Mouse (Mus musculus): ENCODE measurements around the gene Elmod3. TPM values are rescaled to one million over a fixed set of nuclear protein-coding genes. Genes with fewer than 3 reads are reported as not detected.

Elmod3 gene
- polyA plus RNA-seq (2015; fragmentation: Nextera tagmentation; extraction: Ambion mirVana) = 15.3 and 16.7 TPM in 2 replicates

DNA sequence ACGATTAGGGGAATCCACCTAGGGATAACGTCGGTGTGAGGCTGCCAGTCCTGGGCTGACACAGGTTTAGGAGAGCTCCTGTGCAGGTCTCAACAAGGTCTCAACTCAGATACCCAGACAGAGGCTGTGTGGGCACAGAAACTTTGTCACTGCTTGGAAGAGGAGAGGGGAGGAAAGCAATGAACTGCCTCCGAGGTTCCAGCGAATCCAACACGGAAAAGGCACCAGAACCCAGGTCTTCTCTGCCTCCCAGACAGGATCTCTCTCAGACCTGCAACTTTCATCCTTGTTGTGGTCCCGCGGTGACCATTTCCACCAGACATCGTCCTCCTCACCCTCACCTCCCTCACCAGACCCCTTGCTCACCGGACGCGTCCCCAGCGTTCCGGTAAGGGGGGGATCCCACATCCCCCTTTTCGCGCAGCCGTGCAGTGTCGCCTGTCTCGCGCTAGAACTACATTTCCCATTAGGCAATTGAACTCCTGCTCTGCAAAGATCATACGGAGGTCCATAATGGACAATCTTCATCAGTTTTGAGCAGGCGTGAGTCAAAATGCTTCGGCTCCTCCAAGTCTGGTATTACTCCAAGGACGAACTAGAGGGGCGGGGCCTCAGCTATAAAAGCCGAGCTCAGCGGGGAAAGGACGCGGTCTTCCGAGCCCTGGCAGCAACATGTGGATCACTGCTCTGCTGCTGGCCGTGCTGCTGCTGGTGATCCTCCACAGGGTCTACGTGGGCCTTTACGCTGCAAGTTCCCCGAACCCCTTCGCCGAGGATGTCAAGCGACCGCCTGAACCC lies at the start of gene Elmod3, which contains the start of gene Retsat:
Gene Elmod3, minus strand, starts transcription at position 458 of the 798 bp plus-strand sequence.
Gene Retsat, plus strand, starts transcription at position 520 of the 798 bp plus-strand sequence.
- H3K27ac ChIP-seq = peak within 1 kb of the TSS; percentile 81
- peaks cover 22% of the 10 kb centered on the region for H3K4me1 ChIP-seq
- H3K4me2 ChIP-seq (replicated peaks) = peak within 1 kb of the TSS; percentile 76
- H3K9me3 ChIP-seq = no peaks in the 10 kb centered on the region
- H3K9ac ChIP-seq = peak within 1 kb of the TSS; percentile 79
- no peaks in the 10 kb centered on the region for H3K36me3 ChIP-seq
- H3K4me3 ChIP-seq = peak within 1 kb of the TSS; percentile 66
- WGBS = 1% methylated on average over 38 of the region's 38 CpGs
- no peaks in the 10 kb centered on the region for H3K27me3 ChIP-seq
- peak; percentile 94 for ATAC-seq (ENCODE audit: low FRiP score, low read depth)

DNA sequence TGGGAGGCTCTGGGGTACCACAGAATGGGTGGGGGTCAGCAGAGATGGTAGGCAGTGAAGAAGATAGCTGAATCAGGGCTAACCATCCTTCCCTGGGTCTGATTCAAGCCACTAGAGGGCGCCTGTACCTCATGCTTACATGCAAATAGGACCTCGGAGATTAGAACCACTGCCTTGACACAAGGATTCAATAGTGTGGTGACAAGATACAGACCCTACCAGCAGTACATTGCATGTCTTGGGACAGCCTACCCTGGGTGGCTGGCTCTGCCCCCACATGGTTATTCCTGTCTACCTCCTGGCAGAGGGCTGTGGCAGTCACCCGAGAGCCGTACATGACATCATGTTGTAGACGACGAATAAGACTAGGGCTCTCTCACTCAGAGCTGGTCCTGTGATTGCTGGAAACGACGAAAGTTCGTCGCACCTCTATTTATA lies 49.2 kb upstream of the Elmod3 start:
- 0 out of 2 replicates have a peak, but pooled peaks have one; percentile 16 for ATAC-seq (ENCODE audit: low FRiP score, low read depth)
- Histone ChIP-seq H3K27me3 (no peaks in the 10 kb centered on the region), H3K4me2 (replicated peaks) (no peak overlapping the region), H3K27ac (no peak overlapping the region), H3K4me3 (no peak overlapping the region), H3K4me1 (peaks cover 66% of the 10 kb centered on the region), H3K9ac (no peak overlapping the region), H3K36me3 (peaks cover 18% of the 10 kb centered on the region), H3K9me3 (no peaks in the 10 kb centered on the region)
- WGBS = 41% methylated on average over 10 of the region's 10 CpGs

DNA sequence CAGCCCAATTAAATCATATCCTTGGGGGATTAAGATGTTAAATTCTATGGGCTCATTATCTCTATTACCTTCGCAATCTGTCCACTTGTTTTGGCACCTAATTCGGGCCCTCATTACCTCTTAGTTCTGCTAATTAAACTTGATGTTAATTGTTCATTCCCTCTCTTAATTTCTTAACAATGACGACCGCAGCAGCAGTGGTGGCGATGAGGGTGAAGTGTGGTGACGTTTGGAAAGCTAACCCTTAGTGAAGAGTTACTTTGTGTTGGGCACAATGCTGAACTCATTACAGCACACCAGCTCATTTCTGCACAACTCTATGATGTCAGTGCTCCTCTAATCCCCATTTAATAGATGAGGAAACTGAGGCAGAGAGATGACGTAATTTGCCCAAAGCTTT lies 47.2 kb upstream of the Elmod3 start:
- H3K4me1 ChIP-seq = peaks cover 57% of the 10 kb centered on the region
- H3K4me3 ChIP-seq = no peak overlapping the region
- H3K9me3 ChIP-seq = no peaks in the 10 kb centered on the region
- H3K27me3 ChIP-seq = no peaks in the 10 kb centered on the region
- H3K9ac ChIP-seq = no peak overlapping the region
- ATAC-seq (ENCODE audit: low FRiP score, low read depth) = no peak
- no peak overlapping the region for H3K27ac ChIP-seq
- 48% methylated on average over 7 of the region's 7 CpGs for WGBS
- H3K4me2 ChIP-seq (replicated peaks) = no peak overlapping the region
- H3K36me3 ChIP-seq = peaks cover 20% of the 10 kb centered on the region

DNA sequence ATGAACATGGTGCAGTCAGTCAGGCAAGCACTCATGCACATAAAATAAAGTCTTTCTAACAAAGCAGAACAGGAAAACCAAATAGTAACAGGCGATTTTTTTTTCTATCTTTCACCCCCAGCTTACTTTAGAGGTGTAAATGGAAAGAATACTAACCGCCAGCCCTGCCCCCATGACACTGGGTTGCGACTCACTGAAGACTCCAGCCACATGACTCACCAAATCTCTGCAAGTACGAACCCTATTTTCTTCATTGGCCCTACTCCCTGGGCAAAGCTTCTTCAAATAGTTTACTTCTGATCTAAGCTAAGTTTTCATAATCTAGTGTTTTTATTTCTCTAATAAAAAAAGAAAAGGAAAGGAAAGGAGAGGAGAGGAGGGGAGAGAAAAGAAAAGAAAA lies 46.4 kb upstream of the Elmod3 start:
- no peak for ATAC-seq (ENCODE audit: low FRiP score, low read depth)
- no peak overlapping the region for H3K9ac ChIP-seq
- H3K27ac ChIP-seq = no peak overlapping the region
- H3K4me3 ChIP-seq = no peak overlapping the region
- no peaks in the 10 kb centered on the region for H3K9me3 ChIP-seq
- H3K4me1 ChIP-seq = peaks cover 52% of the 10 kb centered on the region
- H3K36me3 ChIP-seq = peaks cover 24% of the 10 kb centered on the region
- WGBS = 76% methylated on average over 4 of the region's 4 CpGs
- H3K27me3 ChIP-seq = no peaks in the 10 kb centered on the region
- no peak overlapping the region for H3K4me2 ChIP-seq (replicated peaks)

GRCm38 (mm10) chr6:72641218-72641954 lies 43.2 kb upstream of the Elmod3 start:
- ATAC-seq (ENCODE audit: low FRiP score, low read depth) = no peak
- Histone ChIP-seq H3K4me2 (replicated peaks) (no peak overlapping the region), H3K27ac (no peak overlapping the region), H3K36me3 (peaks cover 9% of the 10 kb centered on the region), H3K27me3 (no peaks in the 10 kb centered on the region), H3K9me3 (no peaks in the 10 kb centered on the region), H3K4me3 (no peak overlapping the region), H3K4me1 (peaks cover 35% of the 10 kb centered on the region), H3K9ac (no peak overlapping the region)
- 74% methylated on average over 18 of the region's 18 CpGs for WGBS

GRCm38 (mm10) chr6:72636940-72637339 lies 38.7 kb upstream of the Elmod3 start:
- ATAC-seq (ENCODE audit: low FRiP score, low read depth) = no peak
- H3K4me3 ChIP-seq = no peak overlapping the region
- H3K9me3 ChIP-seq = no peaks in the 10 kb centered on the region
- H3K27ac ChIP-seq = no peak overlapping the region
- WGBS = 80% methylated on average over 3 of the region's 3 CpGs
- no peak overlapping the region for H3K9ac ChIP-seq
- H3K4me2 ChIP-seq (replicated peaks) = no peak overlapping the region
- peaks cover 30% of the 10 kb centered on the region for H3K36me3 ChIP-seq
- H3K4me1 ChIP-seq = peaks cover 15% of the 10 kb centered on the region
- H3K27me3 ChIP-seq = no peaks in the 10 kb centered on the region

DNA sequence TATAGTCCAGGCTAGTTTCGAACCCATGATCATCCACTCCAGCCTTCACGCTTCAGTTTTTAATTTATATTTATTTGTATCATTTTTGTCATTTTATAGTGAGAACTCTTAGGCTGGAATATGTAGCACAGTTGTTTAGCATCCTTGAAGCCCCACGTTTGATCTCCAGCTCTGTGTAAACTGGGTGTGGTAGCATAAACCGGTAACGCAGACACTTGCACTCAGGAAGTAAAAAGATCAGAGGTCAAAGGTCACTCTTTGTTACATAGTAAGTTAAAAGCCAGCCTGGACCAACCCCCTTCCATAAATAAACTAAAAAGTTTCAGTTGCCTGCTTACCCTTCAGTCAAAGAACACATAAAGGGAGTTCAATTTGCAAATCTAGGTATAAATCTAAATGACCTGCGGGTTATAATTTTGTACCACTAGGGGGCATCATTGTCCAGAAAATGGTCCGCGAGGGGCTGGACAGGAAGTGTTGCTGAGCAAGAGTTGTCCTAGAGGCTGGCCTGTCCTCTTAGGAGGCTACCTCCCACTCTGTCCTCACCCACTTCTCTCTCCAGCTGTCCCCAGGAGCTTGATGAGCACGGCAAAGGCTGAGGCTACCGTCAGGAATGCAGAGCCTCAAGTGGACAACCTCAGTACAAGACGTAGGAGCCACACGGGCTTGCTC lies 37.7 kb upstream of the Elmod3 start:
- Histone ChIP-seq H3K36me3 (peaks cover 40% of the 10 kb centered on the region), H3K9ac (no peak overlapping the region), H3K27me3 (no peaks in the 10 kb centered on the region), H3K4me2 (replicated peaks) (no peak overlapping the region), H3K4me1 (peaks cover 10% of the 10 kb centered on the region), H3K9me3 (no peaks in the 10 kb centered on the region), H3K27ac (peak overlapping the region; percentile 23; the same call in 1 of the 2 replicates), H3K4me3 (no peak overlapping the region)
- WGBS = 37% methylated on average over 12 of the region's 12 CpGs
- peak; percentile 66; the same call in 1 of the 2 replicates for ATAC-seq (ENCODE audit: low FRiP score, low read depth)

GRCm38 (mm10) chr6:72634311-72634710 lies 36.1 kb upstream of the Elmod3 start:
- Histone ChIP-seq H3K9me3 (no peaks in the 10 kb centered on the region), H3K27me3 (no peaks in the 10 kb centered on the region), H3K27ac (no peak overlapping the region), H3K36me3 (peaks cover 50% of the 10 kb centered on the region), H3K4me1 (peaks cover 10% of the 10 kb centered on the region), H3K4me3 (no peak overlapping the region), H3K4me2 (replicated peaks) (no peak overlapping the region), H3K9ac (no peak overlapping the region)
- no peak for ATAC-seq (ENCODE audit: low FRiP score, low read depth)
- WGBS = 70% methylated on average over 10 of the region's 10 CpGs

DNA sequence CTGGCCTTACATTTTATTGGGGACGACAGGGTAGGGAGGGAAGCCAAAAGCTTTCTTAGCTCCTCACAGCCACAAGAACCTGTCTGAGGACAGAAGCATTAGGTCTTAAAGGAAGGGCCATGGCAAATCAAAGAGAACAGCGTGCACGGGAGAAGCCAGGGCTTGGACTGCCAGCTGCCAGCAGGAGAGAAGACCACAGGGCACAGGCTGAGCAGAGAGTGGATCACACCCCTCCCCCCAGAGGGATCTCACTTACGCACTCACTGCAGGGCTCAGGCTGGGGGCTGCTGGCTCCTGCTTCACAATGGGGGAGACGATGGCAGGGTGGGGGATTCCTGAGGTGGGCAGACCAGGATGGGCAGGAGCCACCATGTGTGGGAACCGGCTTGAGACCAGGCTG lies 33.5 kb upstream of the Elmod3 start:
- H3K4me2 ChIP-seq (replicated peaks) = no peak overlapping the region
- H3K9me3 ChIP-seq = no peaks in the 10 kb centered on the region
- H3K9ac ChIP-seq = no peak overlapping the region
- peaks cover 7% of the 10 kb centered on the region for H3K4me1 ChIP-seq
- no peak overlapping the region for H3K4me3 ChIP-seq
- ATAC-seq (ENCODE audit: low FRiP score, low read depth) = no peak
- H3K27ac ChIP-seq = no peak overlapping the region
- 70% methylated on average over 6 of the region's 6 CpGs for WGBS
- H3K27me3 ChIP-seq = no peaks in the 10 kb centered on the region
- peaks cover 76% of the 10 kb centered on the region for H3K36me3 ChIP-seq

GRCm38 (mm10) chr6:72630961-72631360 lies 32.7 kb upstream of the Elmod3 start:
- no peak overlapping the region for H3K4me2 ChIP-seq (replicated peaks)
- no peak overlapping the region for H3K9ac ChIP-seq
- ATAC-seq (ENCODE audit: low FRiP score, low read depth) = no peak
- no peaks in the 10 kb centered on the region for H3K9me3 ChIP-seq
- peaks cover 84% of the 10 kb centered on the region for H3K36me3 ChIP-seq
- no peaks in the 10 kb centered on the region for H3K27me3 ChIP-seq
- no peak overlapping the region for H3K4me3 ChIP-seq
- no peaks in the 10 kb centered on the region for H3K4me1 ChIP-seq
- H3K27ac ChIP-seq = no peak overlapping the region
- whole genome bisulfite sequencing = 90% methylated on average over 14 of the region's 14 CpGs

DNA sequence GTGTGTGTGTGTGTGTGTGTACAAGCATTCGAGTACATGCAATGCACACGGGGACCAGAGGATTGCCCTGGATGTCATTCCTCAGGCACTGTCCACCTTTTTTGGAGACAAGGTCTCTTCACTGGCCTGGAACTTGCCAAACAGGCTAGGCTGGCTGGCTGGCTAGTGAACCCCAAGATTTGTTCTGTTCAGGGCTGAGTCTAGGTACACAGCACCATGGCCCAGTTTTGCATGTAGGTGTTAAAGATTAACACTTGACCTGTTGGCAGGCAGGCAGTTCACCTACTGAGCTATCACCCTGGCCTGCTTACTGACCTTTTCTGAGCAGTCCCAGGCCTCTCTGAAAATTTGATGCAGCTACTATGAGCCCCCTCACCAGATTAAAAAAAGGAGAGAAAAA lies 32.2 kb upstream of the Elmod3 start:
- no peak overlapping the region for H3K27ac ChIP-seq
- ATAC-seq (ENCODE audit: low FRiP score, low read depth) = no peak
- H3K4me3 ChIP-seq = no peak overlapping the region
- no peak overlapping the region for H3K9ac ChIP-seq
- no peaks in the 10 kb centered on the region for H3K27me3 ChIP-seq
- H3K4me1 ChIP-seq = no peaks in the 10 kb centered on the region
- H3K9me3 ChIP-seq = no peaks in the 10 kb centered on the region
- 89% methylated on average over 2 of the region's 2 CpGs for WGBS
- H3K4me2 ChIP-seq (replicated peaks) = no peak overlapping the region
- peaks cover 90% of the 10 kb centered on the region for H3K36me3 ChIP-seq

DNA sequence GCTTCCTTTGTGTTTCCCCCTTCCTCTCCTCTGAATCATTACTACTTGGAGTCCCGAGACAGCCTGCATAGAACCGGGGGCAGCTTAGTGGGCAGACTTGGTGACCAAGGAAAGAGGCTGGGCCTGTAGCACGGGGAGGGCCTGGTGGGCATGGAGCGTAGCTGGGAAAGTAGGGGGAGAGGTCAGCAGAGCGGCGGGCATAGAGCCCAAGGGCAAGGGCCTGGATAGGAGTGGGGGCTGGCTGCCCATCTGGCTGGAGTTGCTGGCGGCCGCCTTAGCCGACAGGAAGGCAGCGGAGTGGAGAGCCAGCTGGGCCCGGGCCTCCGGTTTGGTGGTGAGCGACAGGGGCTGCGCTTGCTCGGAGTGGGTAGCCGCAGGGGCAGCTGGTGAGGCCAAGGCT lies 29.1 kb upstream of the Elmod3 start:
- Histone ChIP-seq H3K36me3 (peaks cover 72% of the 10 kb centered on the region), H3K27me3 (no peaks in the 10 kb centered on the region), H3K4me1 (no peaks in the 10 kb centered on the region), H3K9me3 (no peaks in the 10 kb centered on the region), H3K27ac (no peak overlapping the region), H3K9ac (no peak overlapping the region), H3K4me3 (no peak overlapping the region), H3K4me2 (replicated peaks) (no peak overlapping the region)
- ATAC-seq (ENCODE audit: low FRiP score, low read depth) = no peak
- WGBS = 95% methylated on average over 16 of the region's 16 CpGs
